Mouse (Mus musculus) v-Abl transformed pro-B cells (cell line): ENCODE measurements around the gene Skap1.
"Not testable (repeated sequence)": the region's sequence is repeated elsewhere in the genome, so short reads cannot be mapped to it uniquely, and the experiment has no call there.

Source experiments
- in situ Hi-C, 2 experiments: fragments of 400-800 bp; cut with MboI; formaldehyde crosslinking; loops; one replicate each; pipeline ENCODE4 v1.15.1; 2025; ENCODE audit not compliant: unreplicated experiment in 2 of 2

The Skap1 gene

DNA sequence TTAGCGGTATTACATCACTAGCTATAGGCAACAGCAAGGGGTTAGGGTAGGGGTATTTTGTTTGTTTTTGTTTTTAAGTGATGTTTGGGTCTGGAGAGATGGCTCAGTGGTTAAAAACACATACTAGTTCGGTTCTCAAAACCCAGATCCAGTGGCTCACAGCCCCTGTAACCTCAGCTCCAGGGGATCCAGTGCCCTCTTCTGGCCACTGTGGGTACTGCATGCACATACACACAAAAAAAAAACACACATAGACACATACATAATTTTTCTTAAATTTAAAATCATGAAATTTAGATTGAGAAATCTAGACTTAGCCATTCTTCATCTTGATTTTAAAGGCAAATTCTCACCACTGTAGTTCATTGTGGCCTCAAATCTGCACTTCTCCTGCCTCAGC, 221.0 kb downstream of the Skap1 start:
- in situ Hi-C loops = no loop called here

DNA sequence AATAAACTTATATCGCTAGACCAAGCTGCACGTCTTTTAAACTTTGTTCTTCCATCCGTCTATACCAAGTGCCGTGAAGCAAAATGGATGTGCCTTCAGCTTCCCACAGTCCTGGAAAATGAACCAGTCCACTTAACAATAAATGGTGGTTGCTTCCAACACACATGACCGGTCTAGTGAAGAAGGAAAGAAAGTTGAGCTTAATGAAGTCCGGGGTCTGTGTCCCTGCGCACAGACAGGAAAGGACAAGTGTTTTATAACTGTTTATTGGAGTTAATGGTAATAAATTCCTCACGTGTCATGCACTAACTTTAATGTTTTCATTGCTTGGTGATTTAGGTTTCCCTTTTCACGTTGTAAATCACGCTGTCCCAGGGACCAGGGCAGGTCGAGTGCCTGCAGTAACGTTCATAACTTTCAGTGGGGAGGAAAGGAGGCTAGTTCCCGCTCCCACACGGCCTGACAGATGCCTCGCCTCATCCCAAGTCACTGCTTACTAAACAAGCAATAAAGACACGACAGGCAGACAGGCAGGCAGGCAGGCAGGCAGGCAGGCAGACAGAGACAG, 222.4 kb downstream of the Skap1 start:
- in situ Hi-C loops = no loop called here

DNA sequence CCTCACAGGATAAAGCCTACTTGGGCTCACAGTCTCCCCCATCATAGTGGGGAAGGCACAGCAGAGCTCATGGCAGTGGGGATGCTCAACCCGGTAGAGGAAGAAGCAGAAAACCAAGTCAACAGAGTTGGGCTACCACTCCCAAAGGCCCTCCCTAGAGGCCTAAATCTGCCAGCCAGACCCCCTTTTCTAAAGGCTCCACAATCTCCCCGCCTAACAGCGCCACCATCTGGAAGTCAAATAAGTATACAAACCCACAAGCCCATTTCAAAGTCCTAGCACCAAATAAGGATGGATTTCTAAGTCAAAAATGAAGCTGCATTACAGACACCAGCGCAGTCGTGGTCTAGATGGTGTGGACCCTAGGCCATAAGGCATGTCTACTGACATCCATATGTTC, 227.9 kb downstream of the Skap1 start:
- in situ Hi-C loops = no loop called here

DNA sequence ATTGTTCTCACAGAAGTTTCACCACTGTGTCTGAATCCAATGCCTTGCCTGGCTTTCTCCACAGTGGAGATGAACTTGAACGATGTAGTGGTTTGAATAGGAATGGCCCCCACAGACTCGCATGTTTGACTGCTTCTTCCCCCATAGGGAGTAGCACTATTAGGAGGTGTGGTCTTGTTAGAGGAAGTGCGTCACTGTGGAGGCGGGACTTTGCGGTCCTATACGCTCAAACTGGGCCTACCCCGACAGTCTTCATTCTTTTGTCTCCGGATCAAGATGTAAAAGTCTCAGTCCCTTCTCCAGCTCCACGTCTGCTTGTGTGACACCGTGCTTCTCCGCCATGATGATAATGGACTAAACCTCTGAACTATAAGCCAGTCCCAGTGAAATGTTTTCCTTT, 229.0 kb downstream of the Skap1 start:
- in situ Hi-C loops = no loop called here

DNA sequence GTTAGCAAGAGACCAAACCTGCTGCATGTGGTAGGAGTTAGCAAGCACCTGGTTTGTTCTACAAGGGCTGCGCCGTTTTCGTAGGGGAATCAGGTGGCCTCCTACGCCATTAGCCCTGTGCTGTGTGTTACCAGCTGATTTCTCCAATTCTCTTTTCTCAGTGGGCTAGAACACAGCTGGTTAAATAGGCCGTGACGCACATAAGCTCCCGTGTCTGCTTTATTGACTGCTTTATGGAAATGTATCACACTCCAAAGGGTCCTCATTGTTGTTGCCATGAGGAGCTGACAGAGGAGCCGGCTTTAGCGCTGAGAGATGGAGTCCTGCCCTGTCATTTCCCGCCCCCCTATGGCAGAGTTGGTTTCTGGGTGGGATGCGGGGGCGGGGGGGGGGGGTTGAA, 230.4 kb downstream of the Skap1 start:
- in situ Hi-C loops = no loop called here

DNA sequence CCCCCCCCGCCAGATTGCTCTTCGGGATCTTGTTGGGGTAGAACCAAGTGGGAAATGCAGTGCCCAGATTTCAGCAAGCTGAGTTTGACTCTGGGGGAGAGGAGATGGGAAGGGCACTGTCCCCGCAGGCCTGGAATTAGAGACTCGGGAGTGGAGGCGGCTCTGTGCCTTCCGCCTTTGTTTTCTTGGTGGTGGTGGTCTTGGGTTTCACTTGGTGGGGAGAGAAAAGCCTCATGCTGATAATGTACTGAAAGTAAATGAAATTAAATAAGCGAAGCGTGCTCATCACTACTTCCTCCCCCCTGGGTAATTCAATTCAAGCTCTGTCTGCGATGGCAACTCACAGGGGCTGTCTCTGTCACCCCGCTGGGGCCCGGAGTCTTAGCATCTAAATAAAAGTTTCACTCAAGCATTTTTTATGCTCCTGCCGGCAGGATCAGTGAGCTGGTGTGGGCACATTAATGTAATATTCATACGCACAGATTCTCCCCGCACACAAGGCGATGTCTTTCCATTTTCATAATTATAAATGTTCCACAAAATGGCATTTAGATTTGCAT, 231.9 kb downstream of the Skap1 start:
- in situ Hi-C loops = no loop called here

DNA sequence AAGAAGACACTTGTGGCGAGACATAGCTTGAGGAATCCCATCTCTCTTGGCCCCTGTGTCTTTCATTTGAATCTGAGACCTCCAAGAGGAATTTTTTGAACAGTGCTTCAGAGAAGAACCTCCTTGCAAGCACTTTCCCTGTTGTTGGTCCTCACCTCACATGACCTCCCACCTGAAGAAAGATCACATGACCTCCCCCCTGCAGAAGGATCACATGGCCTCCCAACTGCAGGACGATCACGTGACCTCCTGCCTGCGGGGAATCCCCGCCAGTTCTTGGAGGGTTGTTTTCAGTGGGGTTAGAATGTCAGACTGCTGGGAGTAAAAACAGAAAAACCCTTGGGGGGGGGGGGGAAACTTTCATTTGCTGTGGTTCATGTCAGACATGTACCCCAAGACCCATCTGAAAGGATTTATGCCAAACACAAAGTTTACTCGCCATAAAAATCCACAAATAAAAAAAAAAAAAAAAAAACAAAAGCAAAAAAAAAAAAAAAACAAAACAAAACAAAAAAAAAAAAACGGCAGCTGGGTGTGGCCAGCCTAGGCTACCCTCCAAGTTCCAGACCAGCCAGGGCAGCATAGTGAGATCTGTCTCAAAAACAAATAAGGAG, 232.6 kb downstream of the Skap1 start:
- in situ Hi-C loops = no loop called here

DNA sequence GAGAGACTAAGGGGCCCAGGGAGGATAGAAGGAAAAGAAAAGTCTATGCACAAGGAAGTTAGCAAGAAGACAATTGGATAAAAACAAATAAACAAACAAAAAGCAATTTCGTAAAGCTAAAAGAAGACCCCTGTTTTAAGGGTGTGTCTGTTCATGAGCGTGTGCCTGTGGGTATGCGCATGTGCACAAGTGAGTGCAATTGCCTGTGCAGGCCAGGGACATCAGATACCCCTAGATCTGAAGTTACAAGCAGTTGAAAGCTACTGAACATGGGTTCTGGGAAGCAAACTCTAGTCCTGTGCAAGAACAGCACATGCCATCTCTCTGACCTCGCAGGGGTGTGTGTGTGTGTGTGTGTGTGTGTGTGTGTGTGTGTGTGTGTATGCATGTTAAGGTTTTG, 233.1 kb downstream of the Skap1 start:
- in situ Hi-C loops = no loop called here

DNA sequence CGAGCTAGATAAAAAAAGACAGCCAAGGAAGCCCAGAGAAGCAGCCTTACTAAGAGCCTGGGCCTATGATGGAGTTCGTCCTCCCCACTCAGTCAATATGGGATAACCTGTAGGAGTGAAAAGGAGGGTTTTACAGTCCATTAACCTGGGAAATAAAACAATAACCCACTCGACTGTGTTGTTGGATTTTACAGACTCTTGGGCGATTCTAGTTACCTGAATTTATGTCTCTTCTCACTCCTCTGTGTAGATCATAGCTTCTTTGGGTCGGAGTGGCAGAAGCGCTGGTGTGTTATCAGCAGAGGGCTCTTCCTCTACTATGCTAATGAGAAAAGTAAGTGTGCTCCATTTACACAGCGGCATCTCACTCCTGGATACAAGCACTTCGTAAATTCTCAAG, 239.4 kb downstream of the Skap1 start:
- in situ Hi-C loops = no loop called here

DNA sequence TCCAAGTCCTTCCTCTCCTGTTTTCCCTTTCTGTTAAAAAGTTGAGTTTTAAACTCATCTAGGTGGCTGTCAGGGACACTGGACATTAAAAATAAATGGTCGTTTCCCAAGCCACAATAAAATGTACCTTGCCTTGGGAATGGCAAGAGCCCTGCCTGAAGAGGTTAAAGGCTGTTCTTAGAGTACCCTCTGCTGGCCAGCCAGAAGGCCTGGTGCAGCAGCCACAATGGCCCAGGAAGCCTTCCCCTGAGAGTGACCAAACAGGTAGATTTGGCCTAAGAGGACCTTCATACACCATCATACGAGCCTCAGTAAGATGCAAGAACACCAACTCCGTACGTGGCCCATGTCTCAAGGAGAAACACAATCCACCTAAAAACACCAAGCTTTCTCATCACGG, 246.9 kb downstream of the Skap1 start:
- in situ Hi-C loops = no loop called here

DNA sequence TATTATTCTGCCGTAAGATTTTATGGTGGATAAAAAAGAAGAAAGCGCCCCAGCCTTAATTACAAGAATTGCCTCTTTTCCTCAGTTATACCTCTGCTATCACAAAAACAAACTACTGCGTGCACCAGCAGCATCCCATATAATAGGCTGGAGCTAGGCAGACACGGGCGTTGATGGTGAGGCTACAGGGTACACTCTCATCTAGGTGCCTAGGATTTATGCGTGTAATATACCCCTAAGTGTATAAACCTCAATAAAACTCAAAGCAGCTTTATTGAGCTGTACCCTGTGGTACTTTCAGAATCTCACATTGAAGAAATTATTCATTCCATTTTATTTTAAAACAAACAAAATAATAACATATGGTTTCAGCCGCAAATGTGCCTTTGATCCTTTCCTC, 247.3 kb downstream of the Skap1 start:
- in situ Hi-C loops = no loop called here

DNA sequence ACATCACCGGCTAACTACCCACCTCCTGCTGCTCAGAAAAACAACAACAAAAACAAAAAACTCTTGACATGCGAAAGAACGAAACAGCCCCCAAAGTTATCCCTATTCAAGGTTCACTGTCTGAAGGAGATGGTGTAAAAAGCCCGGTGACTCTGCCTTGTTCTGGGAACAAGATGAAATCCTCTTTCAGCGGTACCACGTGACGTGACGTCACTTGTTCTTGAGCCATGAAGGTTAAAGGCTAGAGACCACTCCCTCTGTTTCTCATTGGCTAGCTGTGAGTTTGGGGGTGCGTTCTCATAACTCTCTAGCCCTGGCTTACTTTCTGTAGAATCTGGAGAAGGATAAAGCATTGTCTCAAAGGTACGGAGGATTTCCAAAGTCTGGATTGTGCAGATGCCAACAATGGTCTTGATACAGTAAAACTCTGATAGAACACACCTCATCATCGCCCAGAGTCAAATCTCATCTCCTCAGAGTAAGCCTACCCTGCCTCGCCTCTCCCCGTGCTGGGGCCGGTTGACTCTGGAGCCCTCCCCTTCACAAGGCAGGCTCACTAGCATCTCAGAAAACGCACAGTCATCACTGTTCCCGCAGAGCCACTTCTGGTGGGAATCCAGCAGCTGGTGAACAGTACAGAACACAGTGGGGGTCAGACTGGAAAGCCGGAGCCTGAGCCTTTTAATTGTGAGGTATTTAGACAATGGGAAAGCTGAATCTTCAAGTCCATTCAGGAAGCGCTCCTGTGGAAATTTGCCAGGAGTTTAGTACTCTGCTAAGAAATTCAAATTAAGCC, 249.0 kb downstream of the Skap1 start:
- in situ Hi-C loops = no loop called here

DNA sequence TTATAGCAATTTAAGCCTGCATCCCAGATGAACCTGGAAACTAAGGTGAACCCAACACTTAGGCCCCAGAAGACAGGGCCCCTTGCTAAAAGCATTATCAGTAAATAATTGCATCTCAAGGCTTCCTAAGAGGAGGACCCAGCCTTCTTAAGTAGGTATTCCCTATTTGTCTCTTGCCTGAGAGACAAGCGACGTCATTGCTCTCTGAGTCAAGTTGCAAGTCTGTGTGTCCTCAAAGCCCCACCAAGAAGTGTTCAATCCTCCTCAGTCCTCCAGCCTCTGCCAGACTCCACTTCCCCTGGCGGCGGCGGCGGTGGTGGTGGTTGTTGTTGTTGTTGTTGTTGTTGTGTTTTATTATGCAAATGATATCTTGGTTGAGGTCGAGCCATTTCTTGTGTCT, 249.6 kb downstream of the Skap1 start:
- in situ Hi-C loops = no loop called here

DNA sequence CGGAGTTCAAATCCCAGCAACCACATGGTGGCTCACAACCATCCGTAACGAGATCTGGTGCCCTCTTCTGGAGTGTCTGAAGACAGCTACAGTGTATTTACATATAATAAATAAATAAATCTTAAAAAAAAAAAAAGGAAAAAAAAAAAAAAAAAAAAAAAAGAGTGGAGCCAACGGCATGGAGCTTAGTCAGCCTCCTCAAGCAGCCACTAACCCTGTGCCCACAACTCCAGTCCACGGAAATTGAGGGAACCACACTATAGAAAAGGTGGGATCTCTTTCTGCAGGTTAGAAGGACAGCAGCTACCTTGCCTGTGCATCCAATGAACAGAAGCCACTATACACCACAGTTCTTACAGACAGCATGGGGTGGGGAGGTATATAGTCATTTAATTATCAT, 250.8 kb downstream of the Skap1 start:
- in situ Hi-C loops = not testable (repeated sequence)

DNA sequence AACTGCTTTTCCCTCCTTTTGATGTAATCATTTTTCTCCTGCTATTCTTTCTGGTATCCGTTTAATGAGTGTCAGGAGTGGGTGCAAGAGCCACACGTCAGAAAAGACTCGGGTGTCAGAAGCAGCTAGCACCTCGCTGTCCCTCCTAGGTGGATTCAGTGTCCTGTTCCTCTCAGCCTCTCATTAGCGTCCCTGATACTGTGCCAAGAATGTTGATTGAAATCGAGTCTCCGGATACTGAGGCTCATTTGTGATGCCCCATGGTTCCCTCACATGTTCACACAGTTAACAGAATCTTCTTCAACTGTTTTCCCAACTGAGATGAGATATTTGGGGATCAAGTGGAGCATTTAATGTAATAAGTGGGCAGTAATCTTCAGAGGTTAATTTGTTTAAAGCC, 254.2 kb downstream of the Skap1 start:
- in situ Hi-C loops = no loop called here

DNA sequence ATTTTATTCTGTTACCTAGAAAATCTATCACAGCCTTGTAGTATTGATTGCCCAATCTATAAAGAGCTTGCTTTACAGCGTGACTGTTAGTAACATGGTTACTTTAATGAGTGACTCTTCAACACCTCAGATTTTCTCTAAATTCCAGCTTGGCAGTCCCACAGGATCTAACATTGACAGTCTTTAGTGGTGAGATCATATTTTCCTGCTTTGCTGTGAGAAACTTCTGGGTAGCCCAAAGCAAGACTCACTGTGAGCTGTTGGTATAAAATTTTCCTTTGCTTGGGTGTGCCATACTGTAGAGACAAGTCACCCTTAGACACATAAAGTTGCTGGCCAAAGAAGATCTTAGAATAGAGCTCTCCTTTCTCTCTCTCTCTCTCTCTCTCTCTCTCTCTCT, 261.4 kb downstream of the Skap1 start:
- in situ Hi-C loops = no loop called here

DNA sequence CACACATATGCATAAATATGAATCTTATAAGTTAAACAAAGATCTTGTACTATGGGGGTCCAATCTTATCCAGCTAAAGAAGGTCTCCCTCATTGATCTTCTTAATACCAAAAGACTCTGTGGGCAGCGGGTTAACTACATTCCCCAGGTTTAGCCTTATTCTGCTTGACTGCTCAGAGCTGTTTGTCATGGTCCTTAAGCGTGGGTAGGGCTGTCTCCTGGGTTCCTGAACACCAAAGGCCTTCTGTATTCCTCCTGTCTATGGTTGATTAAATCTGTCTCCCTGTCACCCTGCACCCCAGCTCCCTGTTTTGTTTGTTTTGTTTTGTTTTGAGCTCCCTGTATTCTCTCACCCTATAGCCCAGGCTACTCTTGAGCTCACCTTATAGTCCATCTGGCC, 264.2 kb downstream of the Skap1 start:
- in situ Hi-C loops = no loop called here

DNA sequence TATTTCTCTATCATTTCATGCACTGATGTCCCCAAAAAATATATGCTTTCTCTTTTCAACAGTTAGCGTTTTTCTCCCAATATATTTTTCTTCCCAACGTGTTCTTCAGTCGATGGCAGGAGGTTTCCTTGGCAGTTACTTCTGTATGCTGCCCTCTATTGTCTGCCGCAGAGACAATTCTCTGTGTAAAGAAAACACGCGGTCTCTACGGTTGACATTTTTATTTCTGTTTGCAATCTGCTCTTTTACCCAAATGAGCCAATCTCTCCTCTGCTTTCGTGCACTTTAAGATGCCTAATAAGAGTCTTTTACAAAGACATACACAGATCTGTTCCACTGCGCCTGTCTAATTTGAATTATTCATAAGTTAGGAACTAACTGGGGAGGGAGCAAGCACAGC, 265.1 kb downstream of the Skap1 start:
- in situ Hi-C loops = no loop called here

DNA sequence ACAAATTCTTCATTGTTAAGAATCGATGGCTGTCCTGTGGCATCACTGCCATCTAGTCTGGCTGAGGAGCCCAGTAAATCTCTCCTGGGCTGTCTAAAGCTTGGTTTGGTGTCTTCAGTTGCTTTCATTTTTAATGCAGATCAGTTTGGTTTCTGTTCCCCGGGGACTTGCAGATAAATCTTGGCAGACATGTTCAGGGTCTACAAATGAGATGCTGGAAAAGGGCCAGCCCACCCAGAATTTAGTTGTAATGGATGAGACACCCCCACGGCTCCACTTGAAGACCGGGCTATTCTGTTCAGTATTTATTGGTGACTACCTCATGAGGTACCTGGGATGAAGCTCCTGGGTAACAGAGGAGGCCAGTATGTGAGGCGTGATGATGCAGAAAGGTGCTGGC, 265.9 kb downstream of the Skap1 start:
- in situ Hi-C loops = no loop called here

DNA sequence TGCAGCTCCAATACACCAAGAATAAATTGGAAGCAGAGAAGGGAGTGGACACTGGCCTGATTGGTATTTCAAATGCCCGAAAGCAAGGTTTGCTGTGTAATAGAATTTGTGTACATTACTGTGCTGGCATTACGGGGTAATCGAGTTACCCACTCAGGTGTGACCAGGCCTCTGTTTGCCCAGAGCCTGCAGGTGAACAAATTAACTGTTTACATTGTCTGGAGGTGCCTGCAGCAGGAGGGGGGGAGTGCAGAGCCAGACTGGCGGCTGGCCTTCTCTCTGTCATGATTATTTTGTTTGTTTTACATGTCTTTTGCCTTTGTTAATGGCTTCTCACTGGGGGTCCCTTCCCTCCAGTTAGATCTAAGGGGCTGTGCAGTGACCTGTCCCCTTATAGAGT, 268.3 kb downstream of the Skap1 start:
- in situ Hi-C loops = no loop called here

DNA sequence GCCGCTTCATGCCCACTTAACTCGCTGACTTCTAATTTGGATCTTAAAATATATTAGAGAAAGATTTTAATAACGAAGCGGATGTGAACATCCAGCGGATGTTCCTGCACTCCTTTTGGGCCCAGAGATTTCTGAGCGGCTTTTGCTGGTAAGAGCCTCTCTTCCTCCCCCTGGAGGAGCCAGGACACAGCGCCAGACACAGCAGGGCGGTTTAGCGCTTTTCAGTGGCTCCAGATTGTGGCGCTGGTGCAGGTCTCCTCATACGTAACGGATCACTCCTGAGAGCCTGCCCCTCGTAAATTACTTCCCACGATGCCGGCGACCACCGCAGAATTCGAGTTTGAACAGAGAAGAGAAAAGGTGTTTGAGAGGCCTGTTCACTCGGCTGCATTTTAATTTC, 271.5 kb downstream of the Skap1 start:
- in situ Hi-C loops = no loop called here

DNA sequence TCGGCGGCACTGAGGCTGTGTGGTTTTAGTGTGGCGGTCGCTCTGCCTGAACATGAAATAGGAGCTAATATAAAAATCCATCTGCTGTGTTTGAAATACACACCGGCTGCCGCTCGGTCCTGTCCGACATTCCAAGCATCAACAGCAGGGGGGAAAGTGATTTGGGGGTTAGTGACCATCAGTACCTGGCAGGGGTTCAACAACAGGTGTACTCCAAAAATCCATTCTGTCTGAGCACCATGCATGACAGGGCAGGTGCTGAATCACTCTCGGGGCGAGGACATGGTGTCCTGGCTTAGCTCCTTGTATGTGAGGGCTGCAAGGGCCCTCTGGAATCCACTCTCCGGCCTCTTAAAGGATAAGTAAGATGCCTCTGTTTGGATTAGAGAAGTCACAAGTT, 272.0 kb downstream of the Skap1 start:
- in situ Hi-C loops = no loop called here
